Mouse (Mus musculus) hindbrain, postnatal 0 days (tissue): ENCODE measurements around the gene Foxo3. TPM values are rescaled to one million over a fixed set of nuclear protein-coding genes. Genes with fewer than 3 reads are reported as not detected.

Experiments
- ATAC-seq: fragments of 200-750 bp; cut with Nextera tagmentation; 2 replicates; pipeline ENCODE4 v1.8.0; 2017; ENCODE audit warnings: mild to moderate bottlenecking, moderate TSS enrichment, moderate library complexity
- DNase-seq: peaks from one replicate; pipeline ENCODE4 v3.0.0-alpha.2; 2015; ENCODE audit warnings: low spot score
- H3K27ac ChIP-seq: fragments of 300-500 bp; sonication (generic); 2 replicates; pipeline ENCODE4 v1.5.1; 2014; ENCODE audit warnings: mild to moderate bottlenecking
- H3K27me3 ChIP-seq: fragments of 300-500 bp; sonication (generic); 2 replicates; pipeline ENCODE4 v1.6.1; 2014; ENCODE audit warnings: low read length, mixed read lengths; ENCODE audit not compliant: insufficient read depth
- H3K36me3 ChIP-seq: fragments of 300-500 bp; sonication (generic); 2 replicates; pipeline ENCODE4 v1.6.1; 2014; ENCODE audit warnings: low read length, mixed read lengths; ENCODE audit not compliant: insufficient read depth
- H3K4me1 ChIP-seq: fragments of 300-500 bp; sonication (generic); 2 replicates; pipeline ENCODE4 v1.6.1; 2014; ENCODE audit warnings: antibody characterized with exemption, low read length, mixed read lengths; ENCODE audit not compliant: insufficient read depth
- H3K4me2 ChIP-seq: fragments of 300-500 bp; sonication (generic); 2 replicates; pipeline ENCODE4 v1.6.1; 2014; ENCODE audit warnings: low read depth, mild to moderate bottlenecking, low read length, moderate library complexity, mixed read lengths
- H3K4me3 ChIP-seq: fragments of 300-500 bp; sonication (generic); 2 replicates; pipeline ENCODE4 v1.5.1; 2014; ENCODE audit warnings: low read length
- H3K9ac ChIP-seq: fragments of 300-500 bp; sonication (generic); replicated peaks from 2 replicates; pipeline ENCODE4 v1.6.1; 2014; ENCODE audit warnings: mild to moderate bottlenecking, low read length, moderate library complexity, mixed read lengths
- H3K9me3 ChIP-seq: fragments of 300-500 bp; sonication (generic); 2 replicates; pipeline ENCODE4 v1.6.1; 2016; ENCODE audit warnings: low read length, mixed read lengths
- CTCF ChIP-seq: IDR thresholded peaks from 2 replicates; pipeline ENCODE4 v1.5.1; 2016; ENCODE audit warnings: antibody characterized with exemption, control low read depth, low read depth
- WGBS: fragments of 180-500 bp; shearing (Covaris S2); extraction: QIAGEN DNeasy Blood & Tissue Kit; methylation state at CpG from one replicate; pipeline ENCODE4 v1.1.7; 2014; 5-methylcytosine and 5-hydroxymethylcytosine counted together
- polyA plus RNA-seq: library from polyadenylated mRNA; unstranded; fragments of >200 nt; fragmentation: Nextera tagmentation; extraction: Ambion mirVana; gene quantifications from 2 replicates; pipeline ENCODE4 v1.2.1, GENCODE M21; 2015
- total RNA-seq: library from RNA; depleted of rRNA; stranded (reverse); fragments of >200 nt; gene quantifications from 2 replicates; pipeline ENCODE4 v1.2.3, GENCODE M21; 2014

Gene Foxo3
- total and polyA plus RNA-seq, 2 experiments from 2014 or later = 8.6 to 54.7 TPM

- DNase-seq (peak; percentile 49), ATAC-seq (no peak; the same call in 1 of the 2 replicates)
- whole genome bisulfite sequencing = 37% methylated on average over 14 of the region's 14 CpGs
- Histone ChIP-seq H3K4me3 (no peak overlapping the region), H3K9ac (no peak overlapping the region), H3K36me3 (no peaks in the 10 kb centered on the region), H3K9me3 (0 out of 2 replicates have a peak, but pooled peaks cover 5% of the 10 kb centered on the region), H3K27ac (no peak overlapping the region), H3K4me1 (no peaks in the 10 kb centered on the region), H3K4me2 (no peak overlapping the region), H3K27me3 (no peaks in the 10 kb centered on the region)
- TF ChIP-seq CTCF = no peak
Observed at GRCm38 (mm10) chr10:42152426-42153205, 123.9 kb downstream of the Foxo3 start.

- Histone ChIP-seq H3K4me2 (no peak overlapping the region), H3K36me3 (no peaks in the 10 kb centered on the region), H3K4me1 (no peaks in the 10 kb centered on the region), H3K4me3 (no peak overlapping the region), H3K9ac (no peak overlapping the region), H3K27me3 (no peaks in the 10 kb centered on the region), H3K9me3 (no peaks in the 10 kb centered on the region), H3K27ac (no peak overlapping the region)
- no peak for ATAC-seq
- TF ChIP-seq CTCF = no peak
- no peak for DNase-seq
- WGBS = 89% methylated on average over 3 of the region's 3 CpGs
Observed at GRCm38 (mm10) chr10:42149767-42150166, 126.8 kb downstream of the Foxo3 start.

GRCm38 (mm10) chr10:42148326-42148725 lies 128.2 kb downstream of the Foxo3 start:
- Histone ChIP-seq H3K4me1 (no peaks in the 10 kb centered on the region), H3K9ac (no peak overlapping the region), H3K4me2 (no peak overlapping the region), H3K27ac (no peak overlapping the region), H3K27me3 (no peaks in the 10 kb centered on the region), H3K4me3 (no peak overlapping the region), H3K36me3 (no peaks in the 10 kb centered on the region), H3K9me3 (no peaks in the 10 kb centered on the region)
- TF ChIP-seq CTCF = no peak
- no peak for ATAC-seq
- 89% methylated on average over 3 of the region's 3 CpGs for WGBS
- DNase-seq = no peak

GRCm38 (mm10) chr10:42145221-42145620 lies 131.3 kb downstream of the Foxo3 start:
- 83% methylated on average over 5 of the region's 5 CpGs for WGBS
- no peaks in the 10 kb centered on the region for H3K36me3 ChIP-seq
- no peak overlapping the region for H3K4me3 ChIP-seq
- no peak overlapping the region for H3K9ac ChIP-seq
- no peak for ATAC-seq
- no peaks in the 10 kb centered on the region for H3K27me3 ChIP-seq
- no peak for DNase-seq
- no peaks in the 10 kb centered on the region for H3K4me1 ChIP-seq
- H3K4me2 ChIP-seq = no peak overlapping the region
- no peaks in the 10 kb centered on the region for H3K9me3 ChIP-seq
- no peak overlapping the region for H3K27ac ChIP-seq
- TF ChIP-seq CTCF = no peak

GRCm38 (mm10) chr10:42144788-42145187 lies 131.8 kb downstream of the Foxo3 start:
- no peak overlapping the region for H3K9ac ChIP-seq
- no peaks in the 10 kb centered on the region for H3K27me3 ChIP-seq
- no peaks in the 10 kb centered on the region for H3K9me3 ChIP-seq
- H3K36me3 ChIP-seq = no peaks in the 10 kb centered on the region
- H3K4me3 ChIP-seq = no peak overlapping the region
- 72% methylated on average over 5 of the region's 5 CpGs for WGBS
- no peak for TF ChIP-seq CTCF
- ATAC-seq (no peak), DNase-seq (no peak)
- H3K27ac ChIP-seq = no peak overlapping the region
- no peaks in the 10 kb centered on the region for H3K4me1 ChIP-seq
- no peak overlapping the region for H3K4me2 ChIP-seq

GRCm38 (mm10) chr10:42144176-42144575 lies 132.4 kb downstream of the Foxo3 start:
- WGBS = 69% methylated on average over 2 of the region's 2 CpGs
- DNase-seq = no peak
- H3K4me2 ChIP-seq = no peak overlapping the region

GRCm38 (mm10) chr10:42142791-42143190 lies 133.8 kb downstream of the Foxo3 start:
- TF ChIP-seq CTCF = no peak
- Histone ChIP-seq H3K4me3 (no peak overlapping the region), H3K4me2 (no peak overlapping the region), H3K9me3 (no peaks in the 10 kb centered on the region), H3K27me3 (no peaks in the 10 kb centered on the region), H3K9ac (no peak overlapping the region), H3K4me1 (no peaks in the 10 kb centered on the region), H3K36me3 (no peaks in the 10 kb centered on the region), H3K27ac (no peak overlapping the region)
- ATAC-seq = no peak
- WGBS = 82% methylated on average over 1 of the region's 1 CpGs
- no peak for DNase-seq

More at GRCm38 (mm10) chr10:42144176-42144575, 132.4 kb downstream of the Foxo3 start:
- no peak overlapping the region for H3K27ac ChIP-seq
- no peak overlapping the region for H3K4me3 ChIP-seq
- no peak for TF ChIP-seq CTCF
- no peaks in the 10 kb centered on the region for H3K9me3 ChIP-seq
- H3K4me1 ChIP-seq = no peaks in the 10 kb centered on the region
- H3K9ac ChIP-seq = no peak overlapping the region
- H3K27me3 ChIP-seq = no peaks in the 10 kb centered on the region
- H3K36me3 ChIP-seq = no peaks in the 10 kb centered on the region
- no peak for ATAC-seq
